Mouse (Mus musculus): ENCODE measurements around the gene Taok1.
A peak's percentile ranks its signal among the peaks of the same experiment; 100 is the strongest.

The Taok1 gene

GRCm38 (mm10) chr11:77491123-77491501 lies 116.5 kb downstream of the Taok1 start:
- peak; percentile 90 for DNase-seq

DNA sequence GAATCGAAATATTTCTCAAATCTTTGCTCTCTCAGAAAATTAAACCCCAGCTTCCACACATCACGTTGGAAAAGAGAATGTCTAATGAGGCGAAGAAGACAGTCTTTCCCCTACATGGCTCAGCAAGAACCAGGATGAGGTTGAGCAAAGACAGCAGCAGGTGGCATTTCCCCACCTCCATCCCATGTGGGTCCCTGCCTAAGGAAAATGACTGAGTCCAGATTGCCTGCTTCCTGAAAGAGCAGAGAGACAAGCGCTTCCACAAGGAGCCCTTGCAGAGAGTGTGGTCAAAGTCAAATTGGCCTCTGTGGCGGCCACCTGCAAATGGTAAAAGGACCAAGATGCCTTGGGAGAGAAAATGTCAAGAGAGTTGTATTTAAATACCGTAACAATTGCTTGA lies 117.2 kb downstream of the Taok1 start:
- no peak for DNase-seq

- DNase-seq = peak; percentile 80
Measured at GRCm38 (mm10) chr11:77489591-77490235, 117.9 kb downstream of the Taok1 start, which contains the start of gene Ankrd13b. TSS of gene Ankrd13b (minus strand) at chr11:77489678.

DNA sequence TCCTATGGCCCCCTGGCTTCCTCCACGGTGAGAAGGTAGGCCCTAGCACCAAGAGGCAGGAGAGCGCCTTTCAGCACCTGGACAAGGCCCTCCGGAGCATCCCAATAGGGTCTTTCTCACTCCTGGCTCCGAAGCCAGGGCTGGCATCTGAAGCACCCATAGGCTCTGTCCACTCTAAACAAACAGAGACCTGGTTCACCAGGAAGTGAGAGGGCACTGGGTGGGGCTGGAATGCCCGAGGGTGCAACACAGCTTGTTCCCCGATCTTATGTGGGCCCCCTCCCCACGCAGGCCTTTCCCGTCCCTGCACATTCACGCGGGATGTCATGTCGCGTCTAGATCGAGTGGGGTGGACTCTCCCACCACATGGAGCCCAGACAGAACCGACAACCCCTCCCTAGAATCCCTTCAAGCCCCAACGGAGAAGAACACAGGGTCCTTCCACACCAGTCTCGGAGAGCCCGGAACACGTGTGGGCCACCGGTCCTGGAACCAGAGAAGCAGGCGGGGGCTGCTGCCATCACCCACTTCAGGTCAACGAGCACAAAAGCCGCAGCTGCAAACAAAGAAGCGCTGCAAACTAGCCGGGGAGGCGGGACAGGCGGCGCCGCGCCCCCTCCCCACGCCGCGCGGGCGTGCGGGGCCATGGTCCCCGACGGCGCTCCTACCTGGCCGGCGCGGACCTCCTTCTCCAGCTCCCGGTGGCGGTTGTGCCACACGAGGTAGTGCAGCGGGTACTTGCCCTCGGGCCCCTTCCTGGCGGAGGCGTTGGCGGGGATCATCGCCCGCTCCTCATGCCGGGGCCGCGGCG lies 118.6 kb downstream of the Taok1 start:
- DNase-seq = no peak

- DNase-seq = no peak
Measured at GRCm38 (mm10) chr11:77486798-77487197, 120.8 kb downstream of the Taok1 start.

DNA sequence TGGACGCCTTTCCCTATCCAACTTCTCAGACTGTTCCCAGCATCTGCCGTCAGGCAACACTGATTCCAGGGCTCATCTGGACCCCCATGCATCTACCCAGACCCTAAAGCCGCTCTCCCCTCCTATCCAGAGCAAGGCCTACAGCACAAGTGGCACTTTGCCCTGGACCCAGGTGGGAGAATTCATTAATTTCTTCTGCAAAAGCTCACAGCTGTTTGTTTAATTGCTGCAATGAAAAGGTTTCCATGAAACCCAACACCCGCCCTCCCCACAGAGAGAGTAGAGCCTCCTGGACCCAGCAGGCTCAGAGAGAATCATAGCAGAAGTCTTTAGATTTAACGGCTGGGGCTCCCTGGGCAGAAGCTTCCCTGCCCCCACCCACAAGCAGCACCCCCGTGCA lies 122.4 kb downstream of the Taok1 start:
- no peak for DNase-seq

GRCm38 (mm10) chr11:77483510-77484255 lies 123.9 kb downstream of the Taok1 start:
- no peak for DNase-seq

DNA sequence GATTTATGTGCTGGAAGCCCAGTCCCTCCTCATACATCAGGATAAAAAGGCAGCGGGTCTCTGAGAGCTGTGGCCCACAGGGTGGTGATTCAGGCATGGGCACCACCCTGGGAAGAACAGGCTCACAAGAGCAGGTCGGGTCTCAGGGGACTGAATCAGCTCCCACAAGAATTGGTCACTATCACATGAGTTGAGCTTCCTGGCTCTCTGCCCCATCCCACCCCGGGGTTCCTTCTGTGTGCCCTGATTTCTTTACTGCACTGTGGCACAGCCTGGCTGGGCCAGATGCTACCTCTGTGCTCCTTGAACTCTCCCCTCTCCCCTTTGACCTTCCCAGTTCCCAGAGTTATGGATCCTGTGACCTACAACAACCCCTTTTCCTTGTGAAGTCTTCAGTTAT lies 124.6 kb downstream of the Taok1 start:
- no peak for DNase-seq

All from layer of hippocampus, adult 9-11 months (tissue).